ENCODE assay signal across 31 mouse cellular contexts in genomic region chr17:79749647-79750046, GRCm38 (mm10). TPM values are rescaled to one million over a fixed set of nuclear protein-coding genes. Genes with fewer than 3 reads are reported as not detected.
A peak's percentile ranks its signal among the peaks of the same experiment; 100 is the strongest.
DNase-seq lines count a peak whose midpoint lies in the region; ATAC-seq lines count a peak whose summit lies in the region.
"Had no signal": no experiment of that assay in that cellular context is flagged by ENCODE, and none has a peak within 500 bp of the region (broad histone marks: within the 10 kb centered on the region; RNA-seq: fewer than 3 reads in every experiment).

No protein-coding gene starts in this region.

- ATAC-seq in kidney, embryonic 14.5 days (ENCODE audit: low FRiP score, low TSS enrichment): peak; percentile 87
- peak; percentile 62; the same call in 1 of the 2 replicates for ATAC-seq in neural tube, embryonic 12.5 days (ENCODE audit: low FRiP score, low read depth)
- ATAC-seq in neural tube, embryonic 14.5 days (ENCODE audit: low read depth): peak; percentile 90
- ATAC-seq: inflammation-experienced regulatory T-cells, adult 6 months; lung, postnatal 0 days had no signal

- H3K9me3 ChIP-seq in kidney, embryonic 14.5 days (ENCODE audit: control insufficient read depth, low read length): peaks cover 8% of the 10 kb centered on the region; the same call in 1 of the 2 replicates
- no peaks in the 10 kb centered on the region; the same call in 1 of the 2 replicates for H3K9me3 ChIP-seq in neural tube, embryonic 12.5 days
- no peaks in the 10 kb centered on the region; the same call in 1 of the 2 replicates for H3K9me3 ChIP-seq in neural tube, embryonic 14.5 days (ENCODE audit: control insufficient read depth, low read length)
- H3K9me3 ChIP-seq: embryonic facial prominence, embryonic 15.5 days; limb, embryonic 15.5 days; liver, embryonic 13.5 days; midbrain, embryonic 12.5 days had no signal

- no peak for DNase-seq in kidney, adult 11 months
- DNase-seq in neural tube, embryonic 10.5 days (ENCODE audit: extremely low spot score, low spot score): no peak
- DNase-seq in ovary, postnatal 10 days (ENCODE audit: low spot score): no peak
- DNase-seq: adrenal gland, postnatal 25 days; B cell, adult 2 months; cerebellum, adult 8-10 months; cerebellum, postnatal 25 days; gastrocnemius, adult 2 months; gastrocnemius, postnatal 36 days; heart, adult 2 months; liver, embryonic 13.5 days; lung, adult 18-20 months; lung, postnatal 4 days; right cerebral cortex, postnatal 4 days; thymus, postnatal 4 days had no signal

- WGBS in kidney, embryonic 14.5 days: 38% methylated on average over 1 of the region's 1 CpGs
- 71% methylated on average over 1 of the region's 1 CpGs for WGBS in neural tube, embryonic 12.5 days
- WGBS in neural tube, embryonic 14.5 days: 22% methylated on average over 1 of the region's 1 CpGs

- H3K4me1 ChIP-seq in kidney, embryonic 14.5 days (ENCODE audit: control insufficient read depth, insufficient read depth, low read length): peaks cover 32% of the 10 kb centered on the region
- H3K4me1 ChIP-seq in neural tube, embryonic 12.5 days: peaks cover 11% of the 10 kb centered on the region
- H3K4me1 ChIP-seq in neural tube, embryonic 14.5 days (ENCODE audit: control insufficient read depth, insufficient read depth, low read length): 0 out of 2 replicates have a peak, but pooled peaks cover 3% of the 10 kb centered on the region
- H3K4me1 ChIP-seq: megakaryocyte, embryonic 14.5 days had no signal

- no peak overlapping the region for H3K4me3 ChIP-seq in kidney, embryonic 14.5 days (ENCODE audit: low read length)
- no peak overlapping the region for H3K4me3 ChIP-seq in neural tube, embryonic 12.5 days
- no peak overlapping the region for H3K4me3 ChIP-seq in neural tube, embryonic 14.5 days (ENCODE audit: low read depth, low read length)
- H3K4me3 ChIP-seq: embryonic facial prominence, embryonic 10.5 days; embryonic facial prominence, embryonic 15.5 days; forebrain, embryonic 12.5 days; gastrocnemius, adult 2 months; heart, adult 2 months; heart, embryonic 12.5 days; limb, embryonic 10.5 days; limb, embryonic 15.5 days; liver, embryonic 13.5 days; megakaryocyte, embryonic 14.5 days; midbrain, embryonic 12.5 days; myocyte had no signal

- H3K27ac ChIP-seq in kidney, embryonic 14.5 days (ENCODE audit: low read depth, low read length): peak overlapping the region; percentile 87
- no peak overlapping the region for H3K27ac ChIP-seq in neural tube, embryonic 12.5 days
- H3K27ac ChIP-seq in neural tube, embryonic 14.5 days (ENCODE audit: low read depth, low read length): no peak overlapping the region; the same call in 1 of the 2 replicates
- H3K27ac ChIP-seq: embryonic facial prominence, embryonic 10.5 days; embryonic facial prominence, embryonic 15.5 days; forebrain, embryonic 12.5 days; gastrocnemius, adult 2 months; heart, adult 2 months; hindbrain, embryonic 14.5 days; limb, embryonic 10.5 days; limb, embryonic 15.5 days; liver, embryonic 13.5 days; midbrain, embryonic 12.5 days; stomach, postnatal 0 days had no signal

- H3K36me3 ChIP-seq in kidney, embryonic 14.5 days (ENCODE audit: control insufficient read depth, insufficient read depth, low read length): no peaks in the 10 kb centered on the region
- H3K36me3 ChIP-seq in neural tube, embryonic 12.5 days: no peaks in the 10 kb centered on the region
- no peaks in the 10 kb centered on the region for H3K36me3 ChIP-seq in neural tube, embryonic 14.5 days (ENCODE audit: control insufficient read depth, insufficient read depth, low read length)
- H3K36me3 ChIP-seq: embryonic facial prominence, embryonic 10.5 days; embryonic facial prominence, embryonic 15.5 days; forebrain, embryonic 12.5 days; heart, embryonic 12.5 days; limb, embryonic 10.5 days; limb, embryonic 15.5 days; liver, embryonic 13.5 days; midbrain, embryonic 12.5 days had no signal

- H3K4me2 ChIP-seq in kidney, embryonic 14.5 days (replicated peaks; ENCODE audit: low read depth, low read length): no peak overlapping the region
- H3K4me2 ChIP-seq in neural tube, embryonic 12.5 days (replicated peaks): no peak overlapping the region
- no peak overlapping the region for H3K4me2 ChIP-seq in neural tube, embryonic 14.5 days (ENCODE audit: low read depth, low read length)
- H3K4me2 ChIP-seq: embryonic facial prominence, embryonic 15.5 days; forebrain, embryonic 12.5 days; heart, embryonic 12.5 days; hindbrain, embryonic 14.5 days; limb, embryonic 15.5 days; liver, embryonic 13.5 days; midbrain, embryonic 12.5 days had no signal

- H3K27me3 ChIP-seq in kidney, embryonic 14.5 days (ENCODE audit: control insufficient read depth, insufficient read depth, low read length): no peaks in the 10 kb centered on the region
- H3K27me3 ChIP-seq in neural tube, embryonic 12.5 days (replicated peaks): no peaks in the 10 kb centered on the region
- H3K27me3 ChIP-seq in neural tube, embryonic 14.5 days (ENCODE audit: control insufficient read depth, insufficient read depth, low read length): no peaks in the 10 kb centered on the region
- H3K27me3 ChIP-seq: embryonic facial prominence, embryonic 15.5 days; heart, embryonic 12.5 days; liver, embryonic 13.5 days; megakaryocyte, embryonic 14.5 days had no signal

- no peak overlapping the region for H3K9ac ChIP-seq in kidney, embryonic 14.5 days (ENCODE audit: low read depth, low read length)
- no peak overlapping the region for H3K9ac ChIP-seq in neural tube, embryonic 12.5 days
- no peak overlapping the region for H3K9ac ChIP-seq in neural tube, embryonic 14.5 days (replicated peaks; ENCODE audit: low read depth, low read length)
- H3K9ac ChIP-seq: embryonic facial prominence, embryonic 15.5 days; forebrain, embryonic 12.5 days; heart, embryonic 12.5 days; hindbrain, embryonic 14.5 days; limb, embryonic 15.5 days; liver, embryonic 13.5 days; midbrain, embryonic 12.5 days had no signal

RNA-seq across cellular contexts. Expression of gene Cyp1b1, which starts 34.8 kb away (rescaled TPM):
- 9.0 and 16.5 TPM in 2 replicates for polyA plus RNA-seq in kidney, embryonic 14.5 days (2014; fragmentation: Nextera tagmentation; extraction: Ambion mirVana)
- polyA plus RNA-seq in neural tube, embryonic 12.5 days (2016; fragmentation: Nextera tagmentation; extraction: Ambion mirVana): 8.8 and 10.0 TPM in 2 replicates
- 0.95 and 6.4 TPM in 2 replicates for polyA plus RNA-seq in neural tube, embryonic 14.5 days (2014; fragmentation: Nextera tagmentation; extraction: Ambion mirVana)
- polyA plus RNA-seq: inflammation-experienced regulatory T-cells, adult 6 months had no signal
